Mouse (Mus musculus): Measurements from ENCODE around the gene Gja3. TPM values are rescaled to one million over a fixed set of nuclear protein-coding genes. Genes with fewer than 3 reads are reported as not detected.
A peak's percentile ranks its signal among the peaks of the same experiment; 100 is the strongest.

Gene Gja3
- total RNA-seq (2014; fragmentation: Nextera tagmentation) = not detected in 2 replicates
- not detected in 2 replicates for total RNA-seq (2017)
- not detected in 2 replicates for polyA plus RNA-seq (2012)

- Histone ChIP-seq H3K4me1 (ENCODE audit: insufficient read depth, low read depth, low read length) (no peaks in the 10 kb centered on the region), H3K4me3 (ENCODE audit: low read depth, low read length) (no peak within 1 kb of the TSS), H3K9me3 (replicated peaks) (no peaks in the 10 kb centered on the region), H3K27me3 (ENCODE audit: insufficient read depth, low read length) (peaks cover 9% of the 10 kb centered on the region; the same call in 1 of the 2 replicates), H3K36me3 (replicated peaks) (no peaks in the 10 kb centered on the region)
- TF ChIP-seq GATA2 (IDR thresholded peaks at IDR 0.05; ENCODE audit: borderline replicate concordance, low read depth, low read length) = no peak
- TF ChIP-seq TAL1 (conservative IDR thresholded peaks at IDR 0.05; ENCODE audit: low read depth, low read length) = no peak
- TF ChIP-seq GATA1 (IDR thresholded peaks at IDR 0.05; ENCODE audit: borderline replicate concordance, low read length) = no peak
- no peak for TF ChIP-seq CTCF (IDR thresholded peaks at IDR 0.05; ENCODE audit: low read depth, low read length)
- ATAC-seq (ENCODE audit: extremely low read depth, insufficient number of reproducible peaks, low FRiP score, poor library complexity, severe bottlenecking) (no peak), DNase-seq (ENCODE audit: low spot score) (no peak)
These were observed at the start of gene Gja3 for GRCm38 (mm10) chr14:57057563-57058321. Gja3 (minus strand) TSS chr14:57058100.

- no peak for TF ChIP-seq GATA1 (IDR thresholded peaks at IDR 0.05; ENCODE audit: borderline replicate concordance, low read length)
- no peak for TF ChIP-seq TAL1 (conservative IDR thresholded peaks at IDR 0.05; ENCODE audit: low read depth, low read length)
- TF ChIP-seq POLR2AphosphoS5 (IDR thresholded peaks at IDR 0.05; ENCODE audit: insufficient replicate concordance, low read depth, low read length) = no peak
- no peak for TF ChIP-seq GATA2 (IDR thresholded peaks at IDR 0.05; ENCODE audit: borderline replicate concordance, low read depth, low read length)
- no peak for TF ChIP-seq CTCF (IDR thresholded peaks at IDR 0.05; ENCODE audit: low read depth, low read length)
- Histone ChIP-seq H3K9me3 (replicated peaks) (peaks cover 7% of the 10 kb centered on the region), H3K27me3 (ENCODE audit: insufficient read depth, low read length) (peaks cover 9% of the 10 kb centered on the region), H3K4me1 (ENCODE audit: insufficient read depth, low read depth, low read length) (no peaks in the 10 kb centered on the region), H3K36me3 (replicated peaks) (no peaks in the 10 kb centered on the region), H3K4me3 (ENCODE audit: low read depth, low read length) (no peak overlapping the region)
- no peak for ATAC-seq (ENCODE audit: extremely low read depth, insufficient number of reproducible peaks, low FRiP score, poor library complexity, severe bottlenecking)
- no peak for DNase-seq (ENCODE audit: low spot score)
These were observed 49.2 kb upstream of the Gja3 start for GRCm38 (mm10) chr14:57107091-57107490.

- TF ChIP-seq POLR2AphosphoS5 (IDR thresholded peaks at IDR 0.05; ENCODE audit: insufficient replicate concordance, low read depth, low read length) = no peak
- no peak for TF ChIP-seq TAL1 (conservative IDR thresholded peaks at IDR 0.05; ENCODE audit: low read depth, low read length)
- no peak for TF ChIP-seq GATA1 (IDR thresholded peaks at IDR 0.05; ENCODE audit: borderline replicate concordance, low read length)
- TF ChIP-seq CTCF (IDR thresholded peaks at IDR 0.05; ENCODE audit: low read depth, low read length) = no peak
- no peak for TF ChIP-seq GATA2 (IDR thresholded peaks at IDR 0.05; ENCODE audit: borderline replicate concordance, low read depth, low read length)
- Histone ChIP-seq H3K36me3 (replicated peaks) (no peaks in the 10 kb centered on the region), H3K4me3 (ENCODE audit: low read depth, low read length) (no peak overlapping the region), H3K9me3 (replicated peaks) (peaks cover 7% of the 10 kb centered on the region), H3K27me3 (ENCODE audit: insufficient read depth, low read length) (no peaks in the 10 kb centered on the region), H3K4me1 (ENCODE audit: insufficient read depth, low read depth, low read length) (no peaks in the 10 kb centered on the region)
- ATAC-seq (ENCODE audit: extremely low read depth, insufficient number of reproducible peaks, low FRiP score, poor library complexity, severe bottlenecking) (no peak), DNase-seq (ENCODE audit: low spot score) (no peak)
These were observed 47.8 kb upstream of the Gja3 start for GRCm38 (mm10) chr14:57105721-57106120.

- Histone ChIP-seq H3K9me3 (replicated peaks) (peaks cover 7% of the 10 kb centered on the region), H3K4me1 (ENCODE audit: insufficient read depth, low read depth, low read length) (no peaks in the 10 kb centered on the region), H3K36me3 (replicated peaks) (no peaks in the 10 kb centered on the region), H3K27me3 (ENCODE audit: insufficient read depth, low read length) (no peaks in the 10 kb centered on the region), H3K4me3 (ENCODE audit: low read depth, low read length) (no peak overlapping the region)
- TF ChIP-seq POLR2AphosphoS5 (IDR thresholded peaks at IDR 0.05; ENCODE audit: insufficient replicate concordance, low read depth, low read length) = no peak
- no peak for TF ChIP-seq GATA2 (IDR thresholded peaks at IDR 0.05; ENCODE audit: borderline replicate concordance, low read depth, low read length)
- TF ChIP-seq GATA1 (IDR thresholded peaks at IDR 0.05; ENCODE audit: borderline replicate concordance, low read length) = no peak
- no peak for TF ChIP-seq TAL1 (conservative IDR thresholded peaks at IDR 0.05; ENCODE audit: low read depth, low read length)
- TF ChIP-seq CTCF (IDR thresholded peaks at IDR 0.05; ENCODE audit: low read depth, low read length) = no peak
- DNase-seq (ENCODE audit: low spot score) (no peak), ATAC-seq (ENCODE audit: extremely low read depth, insufficient number of reproducible peaks, low FRiP score, poor library complexity, severe bottlenecking) (no peak)
These were observed 47.2 kb upstream of the Gja3 start for GRCm38 (mm10) chr14:57105111-57105510.

- TF ChIP-seq GATA1 (IDR thresholded peaks at IDR 0.05; ENCODE audit: borderline replicate concordance, low read length) = no peak
- no peak for TF ChIP-seq POLR2AphosphoS5 (IDR thresholded peaks at IDR 0.05; ENCODE audit: insufficient replicate concordance, low read depth, low read length)
- no peak for TF ChIP-seq GATA2 (IDR thresholded peaks at IDR 0.05; ENCODE audit: borderline replicate concordance, low read depth, low read length)
- TF ChIP-seq CTCF (IDR thresholded peaks at IDR 0.05; ENCODE audit: low read depth, low read length) = no peak
- TF ChIP-seq TAL1 (conservative IDR thresholded peaks at IDR 0.05; ENCODE audit: low read depth, low read length) = no peak
- ATAC-seq (ENCODE audit: extremely low read depth, insufficient number of reproducible peaks, low FRiP score, poor library complexity, severe bottlenecking) = no peak
- H3K9me3 ChIP-seq (replicated peaks) = peaks cover 7% of the 10 kb centered on the region
- H3K36me3 ChIP-seq (replicated peaks) = no peaks in the 10 kb centered on the region
- H3K4me1 ChIP-seq (ENCODE audit: insufficient read depth, low read depth, low read length) = no peaks in the 10 kb centered on the region
- peak within 1 kb of the TSS; percentile 27; the same call in 1 of the 2 replicates for H3K4me3 ChIP-seq (ENCODE audit: low read depth, low read length)
- no peak for DNase-seq (ENCODE audit: low spot score)
- no peaks in the 10 kb centered on the region for H3K27me3 ChIP-seq (ENCODE audit: insufficient read depth, low read length)
These were observed 46.5 kb upstream of the Gja3 start, which contains the start of gene Gjb2 for GRCm38 (mm10) chr14:57104106-57105023. Gjb2 (minus strand) TSS chr14:57104702.

GRCm38 (mm10) chr14:57103711-57104105 lies 45.8 kb upstream of the Gja3 start:
- Histone ChIP-seq H3K9me3 (replicated peaks) (peaks cover 7% of the 10 kb centered on the region), H3K36me3 (replicated peaks) (no peaks in the 10 kb centered on the region), H3K27me3 (ENCODE audit: insufficient read depth, low read length) (no peaks in the 10 kb centered on the region), H3K4me1 (ENCODE audit: insufficient read depth, low read depth, low read length) (no peaks in the 10 kb centered on the region), H3K4me3 (ENCODE audit: low read depth, low read length) (no peak overlapping the region)
- DNase-seq (ENCODE audit: low spot score) = no peak
- TF ChIP-seq GATA1 (IDR thresholded peaks at IDR 0.05; ENCODE audit: borderline replicate concordance, low read length) (no peak), CTCF (IDR thresholded peaks at IDR 0.05; ENCODE audit: low read depth, low read length) (no peak), TAL1 (conservative IDR thresholded peaks at IDR 0.05; ENCODE audit: low read depth, low read length) (no peak), GATA2 (IDR thresholded peaks at IDR 0.05; ENCODE audit: borderline replicate concordance, low read depth, low read length) (no peak), POLR2AphosphoS5 (IDR thresholded peaks at IDR 0.05; ENCODE audit: insufficient replicate concordance, low read depth, low read length) (no peak)
- no peak for ATAC-seq (ENCODE audit: extremely low read depth, insufficient number of reproducible peaks, low FRiP score, poor library complexity, severe bottlenecking)

All from G1E (cell line).